Mouse (Mus musculus): ENCODE measurements around the gene Pdcd2. TPM values are rescaled to one million over a fixed set of nuclear protein-coding genes. Genes with fewer than 3 reads are reported as not detected.

Pdcd2 gene
- polyA plus RNA-seq, 1 experiment, result 23.2 TPM

GRCm38 (mm10) chr17:15498753-15499113 is 28.4 kb downstream of the Pdcd2 start:
- DNase-seq (ENCODE audit: low spot score), result no peak

DNA sequence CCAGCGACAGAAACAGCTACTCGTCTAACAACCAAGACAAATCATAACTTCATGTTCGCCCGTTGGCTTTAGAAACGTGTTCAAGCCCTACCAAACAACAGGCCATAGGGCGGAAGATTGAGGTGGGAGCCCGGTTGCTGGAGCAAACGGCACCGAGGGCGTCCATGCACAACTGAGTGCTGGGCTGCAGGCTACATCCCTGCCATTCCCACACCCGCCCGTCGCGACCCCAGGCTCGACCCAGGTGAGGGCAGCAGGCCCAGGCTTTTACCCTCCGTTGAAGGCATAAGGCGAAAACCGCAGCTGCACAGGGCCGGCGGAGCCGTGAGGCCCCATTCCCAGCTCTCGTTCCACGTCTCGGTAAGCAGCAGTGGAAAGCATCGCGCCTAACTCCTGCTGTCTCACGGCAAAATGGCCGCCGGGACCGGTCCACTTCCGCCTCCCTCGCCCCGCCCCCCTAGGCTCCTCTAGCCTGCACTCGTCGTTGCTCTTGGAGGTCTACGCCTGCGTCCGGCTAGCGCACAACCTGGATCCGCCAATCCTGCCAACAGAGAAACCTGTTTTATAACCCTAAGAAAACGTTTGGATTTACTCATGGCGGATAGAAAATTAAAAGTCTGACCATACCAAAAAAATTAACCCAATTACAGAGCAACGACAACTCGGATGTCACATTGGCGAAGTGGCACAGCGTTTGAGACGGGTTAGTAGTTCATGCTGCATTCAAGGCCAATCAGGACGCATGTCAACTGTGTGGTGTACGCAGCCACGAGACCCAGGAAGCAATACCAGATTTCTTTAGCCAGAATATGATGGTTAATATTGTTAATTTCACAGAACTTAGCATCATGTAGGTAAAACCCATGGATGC is 29.0 kb downstream of the Pdcd2 start:
- peak; percentile 84 for DNase-seq (ENCODE audit: low spot score)

- DNase-seq (ENCODE audit: low spot score), result no peak
These were observed 36.6 kb downstream of the Pdcd2 start for GRCm38 (mm10) chr17:15490542-15490941.

DNA sequence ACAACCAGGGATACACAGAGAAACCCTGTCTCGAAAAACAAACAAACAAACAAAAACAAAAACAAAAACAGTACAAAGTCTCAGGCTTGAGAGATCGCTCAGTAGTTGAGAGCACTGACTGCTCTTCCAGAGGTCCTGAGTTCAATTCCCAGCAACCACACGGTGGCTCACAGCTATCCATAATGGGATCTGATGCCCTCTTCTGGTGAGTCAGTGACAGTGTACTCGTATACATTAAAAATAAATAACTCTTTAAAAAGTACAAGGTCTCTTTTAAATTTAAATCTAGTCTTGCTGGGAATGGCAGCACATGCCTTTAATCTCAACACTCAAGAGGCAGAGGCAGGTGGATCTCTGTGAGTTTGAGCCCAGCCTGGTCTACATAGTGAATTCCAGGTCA is 54.4 kb downstream of the Pdcd2 start:
- no peak for DNase-seq (ENCODE audit: low spot score)

Other genes with a start within 250 kb of the Pdcd2 start
- 8.7 and 9.4 TPM in 2 replicates for gene Dll1, start 150.4 kb downstream of the Pdcd2 start, polyA plus RNA-seq (2012; rRNA removed)
- 16.9 and 18.1 TPM in 2 replicates for gene Fam120b, start 131.1 kb downstream of the Pdcd2 start, polyA plus RNA-seq (2012; rRNA removed)
- gene Psmb1, start 27.6 kb downstream of the Pdcd2 start, polyA plus RNA-seq (2012; rRNA removed), result 145 and 185 TPM in 2 replicates
- gene Tbp, start 27.4 kb downstream of the Pdcd2 start, polyA plus RNA-seq (2012; rRNA removed), result 29.3 and 32.4 TPM in 2 replicates
- gene Prdm9, start 37.1 kb upstream of the Pdcd2 start, polyA plus RNA-seq (2012; rRNA removed), result 5.6 and 5.7 TPM in 2 replicates
- gene Chd1, start 177.7 kb upstream of the Pdcd2 start, polyA plus RNA-seq (2012; rRNA removed), result 5.8 and 8.2 TPM in 2 replicates